Mouse (Mus musculus): Measurements from ENCODE around the gene March4.

DNA sequence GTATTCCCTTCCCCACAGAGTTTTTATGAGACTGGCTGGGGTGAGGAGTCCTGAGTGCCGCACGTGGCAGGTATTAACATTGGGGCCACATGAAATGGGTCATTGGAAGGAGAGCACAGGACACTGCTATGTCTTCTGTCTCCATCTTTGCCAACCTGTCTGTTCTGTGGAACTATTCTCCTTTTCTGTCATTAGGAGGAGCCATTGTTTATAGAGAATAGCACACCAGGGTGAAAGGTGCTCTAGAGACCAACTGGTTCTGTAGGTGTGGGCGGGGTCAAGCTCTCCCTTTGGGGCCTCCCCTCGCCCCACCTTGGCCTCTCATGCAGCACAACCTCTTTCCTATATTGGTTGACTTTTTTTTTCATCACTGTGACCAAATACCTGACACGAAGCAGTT lies 99.8 kb downstream of the March4 start:
- TF ChIP-seq GATA1 (IDR thresholded peaks at IDR 0.05; ENCODE audit: borderline replicate concordance, low read length), result no peak
- no peak for TF ChIP-seq FLI1 (IDR thresholded peaks at IDR 0.05; ENCODE audit: low read length)
